Mouse (Mus musculus) kidney, adult 8-10 months (tissue): ENCODE measurements around the gene Meis1.

Experiments used
- DNase-seq, 2 experiments: peaks; one replicate each; pipeline ENCODE4 v3.0.0; 2022

Meis1 gene

GRCm38 (mm10) chr11:19014441-19015161, 4.2 kb downstream of the Meis1 start:
- DNase-seq, result no peak

- DNase-seq, result no peak
Measured at GRCm38 (mm10) chr11:19014113-19014440, 4.7 kb downstream of the Meis1 start.

- DNase-seq, result no peak
Measured at GRCm38 (mm10) chr11:19013141-19014112, 5.4 kb downstream of the Meis1 start.

GRCm38 (mm10) chr11:19012463-19013115, 6.2 kb downstream of the Meis1 start:
- no peak for DNase-seq

- no peak for DNase-seq
Measured at GRCm38 (mm10) chr11:19012001-19012400, 6.8 kb downstream of the Meis1 start.

- DNase-seq, result no peak
Measured at GRCm38 (mm10) chr11:19011108-19011805, 7.5 kb downstream of the Meis1 start.

- no peak for DNase-seq
Measured at GRCm38 (mm10) chr11:19010396-19010811, 8.4 kb downstream of the Meis1 start.

GRCm38 (mm10) chr11:19009536-19010395, 9.0 kb downstream of the Meis1 start:
- DNase-seq, result no peak

GRCm38 (mm10) chr11:19008610-19009384, 10.0 kb downstream of the Meis1 start:
- no peak for DNase-seq

- DNase-seq, result no peak
Measured at GRCm38 (mm10) chr11:19007541-19008424, 11.0 kb downstream of the Meis1 start.

GRCm38 (mm10) chr11:19007068-19007467, 11.7 kb downstream of the Meis1 start:
- no peak for DNase-seq

GRCm38 (mm10) chr11:19005913-19006693, 12.7 kb downstream of the Meis1 start:
- DNase-seq, result no peak

GRCm38 (mm10) chr11:19005007-19005912, 13.5 kb downstream of the Meis1 start:
- no peak for DNase-seq

GRCm38 (mm10) chr11:19003066-19003465, 15.7 kb downstream of the Meis1 start:
- DNase-seq, result no peak

- no peak for DNase-seq
Measured at GRCm38 (mm10) chr11:18996767-18997166, 22.0 kb downstream of the Meis1 start.

GRCm38 (mm10) chr11:18996289-18996688, 22.5 kb downstream of the Meis1 start:
- no peak for DNase-seq

GRCm38 (mm10) chr11:18992796-18993195, 26.0 kb downstream of the Meis1 start:
- DNase-seq, result no peak

- no peak for DNase-seq
Measured at GRCm38 (mm10) chr11:18990244-18990677, 28.5 kb downstream of the Meis1 start.
